Mouse (Mus musculus): ENCODE data around the gene Tln1.
"Not testable (repeated sequence)": the region's sequence is repeated elsewhere in the genome, so short reads cannot be mapped to it uniquely, and the experiment has no call there.

Tln1 gene

GRCm38 (mm10) chr4:43503506-43503905, 59.0 kb downstream of the Tln1 start:
- no peak for DNase-seq

GRCm38 (mm10) chr4:43503041-43503440, 59.5 kb downstream of the Tln1 start:
- no peak for DNase-seq

- DNase-seq: peak; percentile 82
Observed at GRCm38 (mm10) chr4:43499407-43500333, 62.8 kb downstream of the Tln1 start, which contains the start of gene Arhgef39. Arhgef39 (minus strand) TSS chr4:43499695.

DNA sequence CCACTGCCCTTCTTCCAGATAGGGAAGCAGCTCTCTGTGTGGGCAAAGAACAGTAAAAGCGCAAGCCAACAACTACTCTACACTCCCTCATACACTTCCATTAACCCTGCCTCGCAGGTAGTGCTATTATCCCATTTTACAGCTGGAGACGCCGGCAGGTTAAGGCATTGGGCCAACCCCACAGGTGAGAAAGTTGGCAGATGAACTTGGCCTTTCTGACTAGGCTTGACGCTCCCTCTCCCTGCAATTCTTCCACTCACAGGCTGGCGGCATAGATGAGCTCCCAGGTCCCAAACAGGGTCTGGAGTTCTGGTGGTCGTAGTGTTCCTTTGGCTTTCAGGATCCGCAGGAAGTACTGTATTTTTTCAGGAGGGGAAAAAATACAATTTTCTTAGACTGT, 63.5 kb downstream of the Tln1 start:
- peak; percentile 71 for DNase-seq

DNA sequence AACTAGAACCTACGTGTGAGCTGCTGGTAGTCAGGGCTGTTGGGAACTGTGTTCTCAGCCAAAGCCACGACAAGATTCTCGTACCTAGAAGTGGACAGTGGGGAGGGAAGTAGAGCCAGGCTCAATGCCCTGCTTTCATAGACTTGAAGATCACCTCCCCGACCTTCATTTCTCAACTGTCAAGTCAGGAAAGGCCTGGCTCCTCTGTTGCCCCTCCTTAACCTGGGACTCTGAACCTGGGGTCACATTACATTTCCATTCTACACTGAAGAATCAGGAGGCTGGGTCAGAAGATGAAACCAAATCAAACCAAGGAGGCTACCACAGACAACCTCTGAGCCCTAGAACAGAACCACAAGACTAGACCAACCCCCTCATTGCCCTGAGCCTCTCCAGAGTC, 64.5 kb downstream of the Tln1 start:
- DNase-seq: no peak

DNA sequence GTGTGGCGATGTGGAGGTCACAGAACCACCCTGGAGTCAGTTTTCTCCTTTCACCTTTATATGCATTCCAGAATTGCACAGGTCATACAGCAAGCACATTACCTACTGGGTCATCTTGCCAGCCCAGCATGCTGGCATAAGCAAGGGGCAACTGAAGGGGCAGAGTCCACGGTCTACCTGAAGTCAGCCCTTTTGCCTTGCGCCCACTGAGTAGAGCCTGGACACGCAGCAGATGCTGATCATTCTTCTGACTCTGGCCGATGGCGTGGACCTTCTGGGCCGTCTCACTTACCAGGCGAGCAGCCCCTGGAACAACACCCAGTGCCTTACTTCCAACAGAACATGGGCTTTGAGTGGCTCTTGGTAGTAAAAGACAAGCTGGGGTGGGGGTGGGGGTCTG, 65.1 kb downstream of the Tln1 start:
- DNase-seq: no peak

- no peak for DNase-seq
Observed at GRCm38 (mm10) chr4:43496587-43496986, 65.9 kb downstream of the Tln1 start.

GRCm38 (mm10) chr4:43493846-43494240, 68.6 kb downstream of the Tln1 start:
- no peak for DNase-seq

GRCm38 (mm10) chr4:43493186-43493845, 69.2 kb downstream of the Tln1 start:
- peak; percentile 99 for DNase-seq

DNA sequence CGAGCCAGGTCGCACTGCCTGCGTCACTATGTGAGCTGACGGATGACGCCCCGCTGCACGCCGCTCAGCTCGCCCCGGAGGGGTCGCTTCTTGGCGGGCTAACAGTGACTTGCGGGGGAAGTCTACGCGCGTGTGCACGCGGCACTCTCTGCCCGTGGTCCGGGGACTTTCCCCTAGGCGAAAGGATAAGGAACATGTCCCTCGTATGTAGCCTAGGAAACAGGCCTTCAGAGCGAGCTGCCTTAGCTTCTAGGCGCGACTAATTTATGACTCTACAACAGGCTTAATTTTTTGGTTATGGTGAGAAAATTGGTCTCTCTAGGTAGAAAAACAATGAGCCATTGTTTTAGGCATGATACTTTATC, 69.7 kb downstream of the Tln1 start, which contains the start of gene Ccdc107:
Gene Ccdc107 (plus strand): TSS at position 80 of the 365 bp plus-strand sequence.
- peak; percentile 94 for DNase-seq

GRCm38 (mm10) chr4:43492101-43492820, 70.2 kb downstream of the Tln1 start:
- DNase-seq: no peak

DNA sequence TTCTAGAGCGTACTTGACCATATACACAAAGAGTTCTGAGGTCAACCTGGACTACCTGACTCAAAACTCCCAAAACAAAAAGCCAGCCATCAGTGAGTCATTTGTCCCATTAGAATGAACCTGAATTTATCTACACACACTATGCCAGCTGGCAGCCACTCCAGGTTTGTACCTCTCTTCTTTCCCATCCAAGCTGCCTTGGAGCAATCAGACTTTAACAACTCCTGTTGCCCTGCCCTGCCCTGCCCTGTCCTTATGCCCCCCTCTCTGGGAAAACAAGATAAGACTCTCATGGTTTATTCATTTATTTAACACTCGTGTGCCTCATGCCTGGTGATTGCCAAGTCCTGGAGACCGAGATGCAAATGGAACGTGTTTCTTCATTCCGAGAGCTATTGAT, 71.7 kb downstream of the Tln1 start:
- DNase-seq: no peak

- no peak for DNase-seq
Observed at GRCm38 (mm10) chr4:43489611-43490010, 72.9 kb downstream of the Tln1 start.

- not testable (repeated sequence) for DNase-seq
Observed at GRCm38 (mm10) chr4:43485666-43486065, 76.8 kb downstream of the Tln1 start.

DNA sequence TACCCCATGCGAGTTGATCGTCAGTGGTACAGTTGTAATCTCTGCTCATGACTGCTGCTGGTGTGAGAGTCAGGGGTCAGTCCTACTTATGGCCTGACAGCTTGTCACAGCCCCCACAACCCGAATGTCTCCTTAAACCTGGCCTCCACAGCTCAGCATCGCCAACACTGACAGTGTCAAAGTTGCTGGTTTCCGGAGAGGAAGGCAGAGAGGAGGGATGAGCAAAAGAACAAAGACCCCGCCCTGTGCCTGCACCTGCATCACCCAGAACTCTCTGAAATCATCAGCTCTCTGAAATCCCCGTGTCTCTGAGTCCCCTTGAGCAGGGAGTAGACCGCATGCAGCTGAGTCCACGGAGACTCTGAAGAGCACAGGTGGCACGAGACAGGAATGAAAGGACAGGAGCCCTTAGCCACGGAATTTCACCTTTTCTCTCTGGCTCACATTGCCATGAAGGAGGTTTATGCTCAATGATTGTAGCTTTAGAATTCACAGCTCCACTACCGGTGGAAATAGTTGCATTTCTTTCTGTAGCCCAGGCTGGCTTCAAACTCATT, 78.9 kb downstream of the Tln1 start, which contains the start of gene Sit1:
Gene Sit1 (minus strand): TSS at position 200 of the 557 bp plus-strand sequence.
- DNase-seq: peak; percentile 89

DNA sequence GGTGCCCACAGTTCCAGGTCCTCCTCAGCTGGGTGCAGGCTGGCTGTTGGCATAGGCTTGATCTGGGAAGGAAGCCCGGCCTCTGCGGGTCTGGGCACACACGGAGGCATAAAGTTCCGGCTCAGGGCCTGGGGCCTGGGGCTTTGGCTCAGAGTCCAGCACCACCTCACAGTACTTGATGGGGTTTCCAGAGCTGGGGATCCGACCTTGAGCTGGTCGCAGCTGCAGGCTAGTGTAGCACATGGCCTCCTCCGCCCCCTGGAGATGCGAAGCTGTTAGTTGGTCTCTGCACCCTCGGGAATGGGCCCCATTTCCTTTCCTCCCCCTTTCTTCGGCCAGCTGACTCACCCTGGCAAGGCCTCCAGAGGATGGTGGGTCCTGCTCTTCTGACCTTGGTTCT, 79.9 kb downstream of the Tln1 start:
- peak; percentile 57 for DNase-seq

DNA sequence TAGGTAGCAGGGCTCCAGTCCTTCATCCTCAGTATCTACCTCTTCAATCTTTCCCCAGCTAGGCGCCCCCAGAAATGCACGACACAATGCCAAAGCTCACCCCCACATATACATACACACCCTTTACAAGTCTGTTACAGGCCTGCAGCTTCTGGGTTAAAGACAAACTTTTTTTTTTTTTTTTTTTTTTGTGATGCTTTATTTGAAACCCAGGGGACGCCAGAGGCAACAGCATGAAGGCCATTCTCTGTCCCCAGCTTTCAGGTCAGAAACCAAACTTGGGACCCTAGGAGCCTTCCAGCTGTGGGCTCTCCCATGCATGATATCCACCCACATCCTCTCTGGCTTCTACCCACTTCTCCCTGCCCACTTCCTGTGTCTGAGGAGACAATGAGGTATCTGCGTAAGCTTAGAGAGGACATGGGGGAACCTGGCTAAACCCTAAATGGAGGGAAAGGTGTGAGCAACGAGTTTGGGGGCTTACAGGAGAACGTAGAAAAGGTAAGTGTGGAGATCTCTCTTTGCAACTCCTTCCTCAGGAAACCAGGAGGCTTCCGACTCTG, 80.5 kb downstream of the Tln1 start:
- DNase-seq: peak; percentile 80
